Mouse (Mus musculus) limb, embryonic 14.5 days (tissue): ENCODE results near the gene Scrn3. TPM values are rescaled to one million over a fixed set of nuclear protein-coding genes. Genes with fewer than 3 reads are reported as not detected.
A peak's percentile ranks its signal among the peaks of the same experiment; 100 is the strongest.

Experiments used
- ATAC-seq: fragments of 200-750 bp; cut with Nextera tagmentation; 2 replicates; pipeline ENCODE4 v1.8.0; 2017; ENCODE audit warnings: low read depth, moderate number of reproducible peaks, moderate TSS enrichment; ENCODE audit not compliant: low FRiP score
- DNase-seq: peaks from one replicate; pipeline ENCODE4 v3.0.0-alpha.2; 2015; ENCODE audit warnings: low spot score
- H3K27ac ChIP-seq: fragments of 300-500 bp; sonication (generic); replicated peaks from 2 replicates; pipeline ENCODE4 v1.5.1; 2014; ENCODE audit warnings: low read depth, mild to moderate bottlenecking, low read length, moderate library complexity, mixed read lengths
- H3K27me3 ChIP-seq: fragments of 300-500 bp; sonication (generic); 2 replicates; pipeline ENCODE4 v1.6.1; 2014; ENCODE audit warnings: low read length, mixed read lengths; ENCODE audit not compliant: control insufficient read depth, insufficient read depth
- H3K36me3 ChIP-seq: fragments of 300-500 bp; sonication (generic); 2 replicates; pipeline ENCODE4 v1.6.1; 2014; ENCODE audit warnings: mild to moderate bottlenecking, low read length, moderate library complexity, mixed read lengths; ENCODE audit not compliant: control insufficient read depth, insufficient read depth
- H3K4me1 ChIP-seq: fragments of 300-500 bp; sonication (generic); 2 replicates; pipeline ENCODE4 v1.6.1; 2014; ENCODE audit warnings: antibody characterized with exemption, low read length, mixed read lengths; ENCODE audit not compliant: control insufficient read depth, insufficient read depth
- H3K4me2 ChIP-seq: fragments of 300-500 bp; sonication (generic); replicated peaks from 2 replicates; pipeline ENCODE4 v1.6.1; 2014; ENCODE audit warnings: low read depth, mild to moderate bottlenecking, low read length, moderate library complexity; ENCODE audit not compliant: severe bottlenecking
- H3K4me3 ChIP-seq: fragments of 300-500 bp; sonication (generic); replicated peaks from 2 replicates; pipeline ENCODE4 v1.5.1; 2014; ENCODE audit warnings: low read length
- H3K9ac ChIP-seq: fragments of 300-500 bp; sonication (generic); 2 replicates; pipeline ENCODE4 v1.6.1; 2014; ENCODE audit warnings: mild to moderate bottlenecking, low read depth, low read length, moderate library complexity; ENCODE audit not compliant: severe bottlenecking
- H3K9me3 ChIP-seq: fragments of 300-500 bp; sonication (generic); 2 replicates; pipeline ENCODE4 v1.6.1; 2016; ENCODE audit warnings: low read length; ENCODE audit not compliant: control insufficient read depth
- POLR2A ChIP-seq: fragments of 200-500 bp; IDR thresholded peaks from 2 replicates; pipeline ENCODE4 v1.8.0; 2012; ENCODE audit warnings: inconsistent platforms, mild to moderate bottlenecking, moderate library complexity, borderline replicate concordance; ENCODE audit not compliant: insufficient read depth, insufficient read length; ENCODE audit errors: extremely low read depth
- WGBS: fragments of 180-500 bp; shearing (Covaris S2); extraction: QIAGEN DNeasy Blood & Tissue Kit; methylation state at CpG from one replicate; pipeline ENCODE4 v1.1.7; 2014; 5-methylcytosine and 5-hydroxymethylcytosine counted together
- polyA plus RNA-seq, 2 experiments: library from polyadenylated mRNA; depleted of rRNA in 1 of 2; stranded (reverse) in 1 of 2; unstranded in 1 of 2; fragments of >200 nt; fragmentation: Nextera tagmentation in 1 of 2; extraction: Ambion mirVana in 1 of 2; gene quantifications; 2 replicates each; pipeline versions ENCODE4 v1.2.1 to v1.2.3; 2012 to 2014

Gene Scrn3
- polyA plus RNA-seq, 2 experiments, result 12.0 to 13.6 TPM

- H3K36me3 ChIP-seq, result no peaks in the 10 kb centered on the region
- DNase-seq, result no peak
- no peaks in the 10 kb centered on the region for H3K9me3 ChIP-seq
- 2% methylated on average over 6 of the region's 6 CpGs for WGBS
- H3K27me3 ChIP-seq, result peaks cover 84% of the 10 kb centered on the region
- no peak for ATAC-seq
- no peak overlapping the region for H3K9ac ChIP-seq
- no peak overlapping the region for H3K27ac ChIP-seq
- peaks cover 43% of the 10 kb centered on the region for H3K4me1 ChIP-seq
- no peak for TF ChIP-seq POLR2A
- 0 out of 2 replicates have a peak overlapping the region, but pooled peaks have one; percentile 7 for H3K4me2 ChIP-seq
- peak overlapping the region; percentile 10 for H3K4me3 ChIP-seq
Measured at GRCm38 (mm10) chr2:73276141-73276571, 36.2 kb upstream of the Scrn3 start.

- 2% methylated on average over 38 of the region's 38 CpGs for WGBS
- no peak overlapping the region; the same call in 1 of the 2 replicates for H3K27ac ChIP-seq
- no peaks in the 10 kb centered on the region for H3K36me3 ChIP-seq
- H3K4me1 ChIP-seq, result peaks cover 39% of the 10 kb centered on the region
- TF ChIP-seq POLR2A, result no peak
- H3K9me3 ChIP-seq, result no peaks in the 10 kb centered on the region
- 0 out of 2 replicates have a peak overlapping the region, but pooled peaks have one; percentile 25 for H3K9ac ChIP-seq
- DNase-seq (no peak), ATAC-seq (no peak)
- peaks cover 85% of the 10 kb centered on the region for H3K27me3 ChIP-seq
- H3K4me3 ChIP-seq, result peak overlapping the region; percentile 24
- peak overlapping the region; percentile 37 for H3K4me2 ChIP-seq
Measured at GRCm38 (mm10) chr2:73277021-73277708, 35.2 kb upstream of the Scrn3 start.

GRCm38 (mm10) chr2:73277709-73278075 lies 34.7 kb upstream of the Scrn3 start:
- TF ChIP-seq POLR2A, result no peak
- 6% methylated on average over 18 of the region's 18 CpGs for WGBS
- Histone ChIP-seq H3K27ac (no peak overlapping the region; the same call in 1 of the 2 replicates), H3K36me3 (no peaks in the 10 kb centered on the region), H3K9ac (0 out of 2 replicates have a peak overlapping the region, but pooled peaks have one; percentile 25), H3K27me3 (peaks cover 81% of the 10 kb centered on the region), H3K4me1 (peaks cover 37% of the 10 kb centered on the region), H3K4me2 (peak overlapping the region; percentile 37), H3K9me3 (no peaks in the 10 kb centered on the region), H3K4me3 (peak overlapping the region; percentile 24)
- DNase-seq (no peak), ATAC-seq (no peak)

- peak overlapping the region; percentile 44; the same call in 1 of the 2 replicates for H3K4me2 ChIP-seq
- TF ChIP-seq POLR2A, result no peak
- no peak overlapping the region for H3K27ac ChIP-seq
- H3K9me3 ChIP-seq, result no peaks in the 10 kb centered on the region
- H3K27me3 ChIP-seq, result peaks cover 75% of the 10 kb centered on the region
- H3K9ac ChIP-seq, result no peak overlapping the region
- peak overlapping the region; percentile 24 for H3K4me3 ChIP-seq
- peaks cover 31% of the 10 kb centered on the region for H3K4me1 ChIP-seq
- peak; percentile 70; the same call in 1 of the 2 replicates for ATAC-seq
- 3% methylated on average over 20 of the region's 20 CpGs for WGBS
- DNase-seq, result peak; percentile 92
- H3K36me3 ChIP-seq, result no peaks in the 10 kb centered on the region
Measured at GRCm38 (mm10) chr2:73278131-73278854, 34.1 kb upstream of the Scrn3 start.

GRCm38 (mm10) chr2:73278869-73279268 lies 33.5 kb upstream of the Scrn3 start:
- TF ChIP-seq POLR2A, result no peak
- no peak for ATAC-seq
- Histone ChIP-seq H3K9me3 (no peaks in the 10 kb centered on the region), H3K4me2 (peak overlapping the region; percentile 44), H3K27me3 (peaks cover 69% of the 10 kb centered on the region), H3K36me3 (no peaks in the 10 kb centered on the region), H3K4me3 (peak overlapping the region; percentile 23), H3K9ac (no peak overlapping the region), H3K4me1 (peaks cover 25% of the 10 kb centered on the region), H3K27ac (no peak overlapping the region)
- no peak for DNase-seq
- 3% methylated on average over 17 of the region's 17 CpGs for WGBS
